Mouse (Mus musculus) CH12.LX (cell line): ENCODE measurements around the gene Gal3st2. TPM values are rescaled to one million over a fixed set of nuclear protein-coding genes. Genes with fewer than 3 reads are reported as not detected.
"Not testable (repeated sequence)": the region's sequence is repeated elsewhere in the genome, so short reads cannot be mapped to it uniquely, and the experiment has no call there.

Experiments used
- DNase-seq: peaks from one replicate; pipeline ENCODE4 v3.0.0-alpha.2; 2013; ENCODE audit errors: extremely low read depth
- H3K27ac ChIP-seq: 2 replicates; pipeline ENCODE4 v1.5.1; 2012; ENCODE audit warnings: low read depth, mild to moderate bottlenecking, control low read depth, moderate library complexity; ENCODE audit not compliant: insufficient read depth
- H3K27me3 ChIP-seq: replicated peaks from 2 replicates; pipeline ENCODE3; 2012; ENCODE audit warnings: inconsistent platforms
- H3K36me3 ChIP-seq, 2 experiments: replicated peaks in 1 of 2; 2 replicates each; pipeline versions ENCODE3 to v1.6.1; 2012; ENCODE audit warnings: inconsistent platforms in 1 of 2, low read length in 1 of 2, mild to moderate bottlenecking in 1 of 2, mixed read lengths in 1 of 2, moderate library complexity in 1 of 2; ENCODE audit not compliant: control insufficient read depth in 1 of 2, insufficient read depth in 1 of 2
- H3K4me1 ChIP-seq, 2 experiments: 2 replicates each; pipeline ENCODE4 v1.6.1; 2012; ENCODE audit warnings: inconsistent platforms in 1 of 2, moderate library complexity in 1 of 2; ENCODE audit not compliant: insufficient read depth in 2 of 2, control insufficient read depth in 1 of 2
- H3K4me2 ChIP-seq: 2 replicates; pipeline ENCODE4 v1.6.1; 2012; ENCODE audit warnings: low read depth, mild to moderate bottlenecking, control low read depth; ENCODE audit not compliant: poor library complexity, insufficient read depth, severe bottlenecking
- H3K4me3 ChIP-seq, 3 experiments: fragments of 150-350 bp in 1 of 3; sonication (generic) in 1 of 3; replicated peaks in 1 of 3; 2 replicates each; pipeline versions ENCODE3 to v1.5.1; 2011 to 2012; ENCODE audit warnings: low read depth in 2 of 3, low read length in 2 of 3, mild to moderate bottlenecking in 2 of 3, moderate library complexity in 2 of 3, control low read depth in 1 of 3, improper control_type of control experiment in 1 of 3, inconsistent platforms in 1 of 3, mixed read lengths in 1 of 3; ENCODE audit not compliant: poor library complexity in 1 of 3
- H3K79me2 ChIP-seq: replicated peaks from 2 replicates; pipeline ENCODE4 v1.6.1; 2012; ENCODE audit warnings: mild to moderate bottlenecking, moderate library complexity; ENCODE audit not compliant: control insufficient read depth, poor library complexity, insufficient read depth, severe bottlenecking; ENCODE audit errors: extremely low read depth
- H3K9ac ChIP-seq: 2 replicates; pipeline ENCODE4 v1.6.1; 2012; ENCODE audit warnings: low read depth, mild to moderate bottlenecking, control low read depth, moderate library complexity; ENCODE audit not compliant: insufficient read depth
- H3K9me3 ChIP-seq: replicated peaks from 2 replicates; pipeline ENCODE3; 2012; ENCODE audit warnings: low read length, inconsistent platforms, mixed read lengths
- CTCF ChIP-seq, 2 experiments: IDR thresholded peaks in 1 of 2; conservative IDR thresholded peaks in 1 of 2; 2 replicates each; pipeline ENCODE4 v1.5.1; 2011 to 2012; ENCODE audit warnings: low read depth in 2 of 2, low read length in 2 of 2, improper control_type of control experiment in 1 of 2, inconsistent platforms in 1 of 2, mild to moderate bottlenecking in 1 of 2, moderate library complexity in 1 of 2
- EP300 ChIP-seq: IDR thresholded peaks from 2 replicates; pipeline ENCODE4 v1.6.1; 2011; ENCODE audit warnings: low read length, improper control_type of control experiment
- IRF4 ChIP-seq: IDR thresholded peaks from 2 replicates; pipeline ENCODE4 v1.6.1; 2014; ENCODE audit warnings: low read depth, mild to moderate bottlenecking, inconsistent platforms, low read length, improper control_type of control experiment
- JUN ChIP-seq: IDR thresholded peaks from 2 replicates; pipeline ENCODE4 v1.6.1; 2011; ENCODE audit warnings: low read depth, mild to moderate bottlenecking, low read length, improper control_type of control experiment, moderate library complexity; ENCODE audit not compliant: insufficient read depth
- JUND ChIP-seq: conservative IDR thresholded peaks from 2 replicates; pipeline ENCODE4 v1.6.1; 2011; ENCODE audit warnings: low read depth, low read length, improper control_type of control experiment
- MAFK ChIP-seq: IDR thresholded peaks from 2 replicates; pipeline ENCODE4 v1.6.1; 2011; ENCODE audit warnings: low read length, improper control_type of control experiment; ENCODE audit not compliant: insufficient replicate concordance
- MAX ChIP-seq: IDR thresholded peaks from 2 replicates; pipeline ENCODE4 v1.6.1; 2011; ENCODE audit warnings: low read length, improper control_type of control experiment
- MAZ ChIP-seq: IDR thresholded peaks from 2 replicates; pipeline ENCODE4 v1.6.1; 2012; ENCODE audit warnings: low read depth, mild to moderate bottlenecking, inconsistent platforms, low read length, improper control_type of control experiment, moderate library complexity
- MYC ChIP-seq: IDR thresholded peaks from 2 replicates; pipeline ENCODE4 v1.6.1; 2011; ENCODE audit warnings: low read depth, mild to moderate bottlenecking, improper control_type of control experiment, low read length
- NRF1 ChIP-seq: IDR thresholded peaks from 2 replicates; pipeline ENCODE4 v1.6.1; 2014; ENCODE audit warnings: low read depth, mild to moderate bottlenecking, inconsistent platforms, low read length, improper control_type of control experiment, moderate library complexity
- RAD21 ChIP-seq: IDR thresholded peaks from 2 replicates; pipeline ENCODE4 v1.6.1; 2011; ENCODE audit warnings: low read depth, mild to moderate bottlenecking, low read length, improper control_type of control experiment, moderate library complexity
- RCOR1 ChIP-seq: conservative IDR thresholded peaks from 2 replicates; pipeline ENCODE4 v1.6.1; 2012; ENCODE audit warnings: low read depth, mild to moderate bottlenecking, inconsistent platforms, low read length, improper control_type of control experiment
- SMC3 ChIP-seq: IDR thresholded peaks from 2 replicates; pipeline ENCODE4 v1.6.1; 2011; ENCODE audit warnings: low read depth, low read length, improper control_type of control experiment
- UBTF ChIP-seq: IDR thresholded peaks from 2 replicates; pipeline ENCODE4 v1.6.1; 2012; ENCODE audit warnings: low read depth, mild to moderate bottlenecking, inconsistent platforms, low read length, improper control_type of control experiment, moderate library complexity
- ZC3H11A ChIP-seq: IDR thresholded peaks from 2 replicates; pipeline ENCODE4 v1.6.1; 2012; ENCODE audit warnings: low read depth, mild to moderate bottlenecking, inconsistent platforms, low read length, improper control_type of control experiment
- ZKSCAN1 ChIP-seq: IDR thresholded peaks from 2 replicates; pipeline ENCODE4 v1.6.1; 2012; ENCODE audit warnings: low read depth, inconsistent platforms, low read length, improper control_type of control experiment, borderline replicate concordance
- ZNF384 ChIP-seq: IDR thresholded peaks from 2 replicates; pipeline ENCODE4 v1.6.1; 2012; ENCODE audit warnings: low read depth, low read length, improper control_type of control experiment, inconsistent platforms
- dilution Hi-C: fragments of 300-500 bp; cut with MboI; formaldehyde crosslinking; loops from 2 replicates; pipeline ENCODE4 v1.14.3; 2020; ENCODE audit warnings: low sequenced_read_pairs; ENCODE audit not compliant: extremely low pct_unique_long_range_greater_than_20kb, extremely low pct_ligation_motif_present
- in situ Hi-C: fragments of 300-500 bp; cut with MboI; formaldehyde crosslinking; loops from 3 replicates; pipeline ENCODE4 v1.14.3; 2019; ENCODE audit warnings: low sequenced_read_pairs, low pct_ligation_motif_present, low pct_unique_long_range_greater_than_20kb, mixed read lengths
- polyA plus RNA-seq: library from polyadenylated mRNA; unstranded; fragments of >175 nt; gene quantifications from 2 replicates; pipeline ENCODE4 v1.2.1, GENCODE M21; 2012; ENCODE audit warnings: low read depth; ENCODE audit not compliant: insufficient read length
- total RNA-seq, 2 experiments: library from RNA; depleted of rRNA; stranded (reverse); fragments of 300-350 nt in 1 of 2; fragments of >200 nt in 1 of 2; gene quantifications; 2 replicates each; pipeline ENCODE4 v1.2.3; 2012 to 2014

Gene Gal3st2
- total and polyA plus RNA-seq, 3 experiments = 0.04 TPM; not detected in 2

DNA sequence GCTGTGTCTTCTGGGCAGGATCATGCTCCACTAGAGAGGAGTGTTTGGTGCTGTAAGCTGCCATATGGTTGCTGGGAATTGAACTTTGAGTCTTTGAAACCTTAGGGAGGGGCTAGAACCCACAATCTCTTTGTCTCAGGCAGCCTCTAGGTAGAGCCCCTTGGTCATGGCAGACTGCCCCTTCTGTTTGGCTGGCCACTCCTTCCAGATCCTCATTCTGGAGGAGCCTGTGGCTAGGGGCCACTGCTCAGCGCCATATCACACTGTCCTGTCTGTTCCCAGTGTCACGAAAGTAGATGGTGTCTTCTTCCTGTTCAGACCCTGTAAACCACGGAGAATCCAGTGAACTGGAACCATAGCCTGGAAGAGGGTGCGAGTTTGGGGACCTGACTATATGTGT lies 5.3 kb upstream of the Gal3st2 start:
- H3K36me3 ChIP-seq, H3K9ac ChIP-seq, H3K27me3 ChIP-seq, H3K4me2 ChIP-seq, DNase-seq, in situ Hi-C loops, H3K4me1 ChIP-seq, H3K79me2 ChIP-seq, H3K9me3 ChIP-seq, dilution Hi-C loops, H3K27ac ChIP-seq, H3K4me3 ChIP-seq: not testable (repeated sequence)

DNA sequence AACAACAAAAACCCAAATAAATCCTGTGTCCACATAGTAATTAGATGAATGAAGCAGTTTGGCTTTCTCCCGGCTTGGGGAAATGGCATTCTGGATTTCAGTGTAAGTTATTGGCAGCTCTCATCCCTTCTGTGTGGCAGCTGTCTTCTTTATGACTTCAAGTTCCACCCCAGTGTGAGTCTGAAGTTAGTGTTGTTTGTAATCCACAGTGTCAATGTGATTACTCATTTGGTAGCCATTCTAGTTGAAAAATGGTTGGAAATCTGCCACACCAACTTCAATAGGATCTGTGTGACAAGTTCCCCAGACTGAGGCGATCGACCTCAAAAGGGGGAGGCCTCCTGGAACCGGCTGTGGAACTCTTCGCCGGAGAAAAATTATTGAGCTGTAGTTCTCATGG lies 3.7 kb upstream of the Gal3st2 start:
- Histone ChIP-seq H3K79me2 (no peaks in the 10 kb centered on the region), H3K9me3 (no peaks in the 10 kb centered on the region), H3K9ac (no peak overlapping the region), H3K27me3 (no peaks in the 10 kb centered on the region), H3K36me3 (no peaks in the 10 kb centered on the region), H3K4me1 (0 out of 4 replicates have a peak, but pooled peaks cover 0 to 3% of the 10 kb centered on the region in 2 experiments), H3K27ac (no peak overlapping the region), H3K4me2 (no peak overlapping the region), H3K4me3 (no peak overlapping the region)
- TF ChIP-seq MAFK = no peak
- dilution Hi-C loops (no loop called here), in situ Hi-C loops (no loop called here)
- no peak for DNase-seq

DNA sequence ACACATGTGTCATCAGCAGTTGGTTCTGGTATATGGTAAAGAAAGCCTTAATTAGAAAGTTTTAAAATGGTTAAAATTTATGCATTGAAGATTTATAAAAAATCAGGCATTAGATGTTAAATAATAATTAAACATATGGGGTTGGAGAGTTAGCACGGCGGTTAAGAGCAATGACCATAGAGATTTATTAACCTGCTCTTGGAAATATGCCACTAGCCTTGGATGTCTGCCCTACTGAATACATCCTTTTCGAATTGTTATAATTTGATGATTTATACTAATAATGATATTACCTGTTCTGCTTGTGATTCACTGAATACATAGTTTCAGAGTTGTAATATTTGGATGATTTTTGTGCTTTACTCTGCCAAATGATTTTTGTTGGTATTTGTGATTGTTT lies 3.1 kb upstream of the Gal3st2 start:
- in situ Hi-C loops = no loop called here
- 0 out of 4 replicates have a peak, but pooled peaks cover 0 to 3% of the 10 kb centered on the region in 2 experiments for H3K4me1 ChIP-seq
- H3K27me3 ChIP-seq = no peaks in the 10 kb centered on the region
- H3K9ac ChIP-seq = no peak overlapping the region
- H3K27ac ChIP-seq = no peak overlapping the region
- H3K36me3 ChIP-seq = no peaks in the 10 kb centered on the region
- no peaks in the 10 kb centered on the region for H3K9me3 ChIP-seq
- H3K4me2 ChIP-seq = no peak overlapping the region
- no peaks in the 10 kb centered on the region for H3K79me2 ChIP-seq
- TF ChIP-seq IRF4 (no peak), ZKSCAN1 (no peak), NRF1 (no peak), ZC3H11A (no peak), MYC (no peak), SMC3 (no peak), JUND (no peak), ZNF384 (no peak), UBTF (no peak), MAZ (no peak), MAFK (no peak), EP300 (no peak), MAX (no peak), JUN (no peak), CTCF (conservative IDR thresholded peaks at IDR 0.05 in 1 of 2, IDR thresholded peaks at IDR 0.05 in 1 of 2; ENCODE audit: low read depth in 2 of 2, low read length in 2 of 2) (no peak), RCOR1 (no peak), RAD21 (no peak)
- no peak overlapping the region for H3K4me3 ChIP-seq
- no peak for DNase-seq
- dilution Hi-C loops = no loop called here
